Mouse (Mus musculus): ENCODE measurements around the gene Pnpo.

DNA sequence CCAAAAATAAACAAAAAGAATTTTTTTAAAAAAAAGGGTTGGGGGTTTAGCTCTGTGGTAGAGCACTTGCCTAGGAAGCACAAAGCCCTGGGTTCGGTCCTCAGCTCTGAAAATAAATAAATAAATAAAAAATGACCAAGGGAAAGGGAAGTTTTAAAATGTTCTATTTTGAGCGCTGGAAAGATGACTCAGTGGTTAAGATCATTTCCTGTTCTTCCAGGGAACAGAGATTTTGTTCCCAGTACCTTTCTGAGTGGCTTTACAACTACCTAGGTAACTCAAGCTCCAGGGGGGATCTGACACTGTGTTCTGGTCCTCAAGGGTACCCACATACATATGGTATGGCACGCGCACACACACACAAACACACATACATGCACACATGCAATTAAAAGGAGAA is 47.9 kb downstream of the Pnpo start:
- TF ChIP-seq CTCF (IDR thresholded peaks at IDR 0.05; ENCODE audit: low read depth, low read length) = no peak
- TF ChIP-seq POLR2A (IDR thresholded peaks at IDR 0.05; ENCODE audit: extremely low read depth, insufficient read depth, low read length) = no peak

Data from liver, adult 2 months (tissue).